Mouse (Mus musculus): ENCODE data around the gene Phf11a.
"Not testable (repeated sequence)": the region's sequence is repeated elsewhere in the genome, so short reads cannot be mapped to it uniquely, and the experiment has no call there.

- TF ChIP-seq CTCF (conservative IDR thresholded peaks at IDR 0.05; ENCODE audit: low read length); NANOG (IDR thresholded peaks at IDR 0.05; ENCODE audit: borderline replicate concordance, low read length); POU5F1 (IDR thresholded peaks at IDR 0.05; ENCODE audit: borderline replicate concordance, low read length): not testable (repeated sequence)
These were observed 41.5 kb downstream of the Phf11a start for GRCm38 (mm10) chr14:59255861-59256260.

All from E14TG2a.4 (cell line).